Mouse (Mus musculus): Measurements from ENCODE around the gene Gpha2. TPM values are rescaled to one million over a fixed set of nuclear protein-coding genes. Genes with fewer than 3 reads are reported as not detected.

The Gpha2 gene
- polyA plus RNA-seq, 1 experiment from 2014 or later, result 3.3 TPM

GRCm38 (mm10) chr19:6243226-6243625 is 17.0 kb downstream of the Gpha2 start:
- peak overlapping the region; percentile 41; the same call in 1 of the 2 replicates for H3K9ac ChIP-seq
- H3K27me3 ChIP-seq, result no peaks in the 10 kb centered on the region
- 78% methylated on average over 5 of the region's 5 CpGs for WGBS
- no peak overlapping the region for H3K27ac ChIP-seq
- H3K4me1 ChIP-seq, result peaks cover 13% of the 10 kb centered on the region
- H3K4me3 ChIP-seq, result 0 out of 2 replicates have a peak overlapping the region, but pooled peaks have one; percentile 1
- H3K36me3 ChIP-seq, result peaks cover 44% of the 10 kb centered on the region
- ATAC-seq (ENCODE audit: insufficient number of reproducible peaks, insufficient read depth, low FRiP score, low TSS enrichment, low read depth), result no peak
- no peaks in the 10 kb centered on the region for H3K9me3 ChIP-seq
- 0 out of 2 replicates have a peak overlapping the region, but pooled peaks have one; percentile 95 for H3K4me2 ChIP-seq

- no peak overlapping the region for H3K27ac ChIP-seq
- H3K9me3 ChIP-seq, result no peaks in the 10 kb centered on the region
- H3K4me1 ChIP-seq, result peaks cover 13% of the 10 kb centered on the region
- no peak overlapping the region for H3K4me3 ChIP-seq
- ATAC-seq (ENCODE audit: insufficient number of reproducible peaks, insufficient read depth, low FRiP score, low TSS enrichment, low read depth), result no peak
- WGBS, result 53% methylated on average over 1 of the region's 1 CpGs
- peaks cover 63% of the 10 kb centered on the region for H3K36me3 ChIP-seq
- no peak overlapping the region for H3K9ac ChIP-seq
- no peaks in the 10 kb centered on the region for H3K27me3 ChIP-seq
- H3K4me2 ChIP-seq, result no peak overlapping the region
These were observed 19.6 kb downstream of the Gpha2 start for GRCm38 (mm10) chr19:6245806-6246205.

GRCm38 (mm10) chr19:6247526-6248300 is 21.5 kb downstream of the Gpha2 start:
- WGBS, result 92% methylated on average over 29 of the region's 29 CpGs
- Histone ChIP-seq H3K9me3 (no peaks in the 10 kb centered on the region), H3K9ac (no peak overlapping the region), H3K27ac (no peak overlapping the region), H3K4me1 (peaks cover 6% of the 10 kb centered on the region), H3K36me3 (peaks cover 82% of the 10 kb centered on the region), H3K4me2 (no peak overlapping the region), H3K27me3 (no peaks in the 10 kb centered on the region), H3K4me3 (no peak overlapping the region)
- ATAC-seq (ENCODE audit: insufficient number of reproducible peaks, insufficient read depth, low FRiP score, low TSS enrichment, low read depth), result no peak

DNA sequence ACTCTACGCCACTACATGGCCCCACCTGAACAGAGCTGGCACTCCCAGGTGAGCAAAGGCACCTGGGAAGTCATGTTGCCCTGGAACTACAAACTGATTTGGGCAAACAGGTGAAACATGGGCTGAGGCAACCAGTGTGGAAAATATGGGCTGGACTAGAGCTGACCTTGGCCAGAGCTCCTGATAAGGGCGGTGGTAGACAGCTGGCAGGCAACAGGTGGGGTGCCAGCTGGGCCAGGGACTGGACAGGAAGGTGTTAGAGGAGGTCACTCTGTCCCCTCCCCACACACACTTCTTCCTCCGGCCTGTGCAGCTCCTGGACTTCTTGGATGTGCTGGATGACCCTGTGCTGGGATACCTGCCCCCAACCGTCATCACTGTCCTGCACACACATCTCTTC is 26.8 kb downstream of the Gpha2 start:
- no peak overlapping the region for H3K4me2 ChIP-seq
- peaks cover 93% of the 10 kb centered on the region for H3K36me3 ChIP-seq
- no peaks in the 10 kb centered on the region for H3K27me3 ChIP-seq
- H3K4me3 ChIP-seq, result no peak overlapping the region
- no peaks in the 10 kb centered on the region for H3K4me1 ChIP-seq
- ATAC-seq (ENCODE audit: insufficient number of reproducible peaks, insufficient read depth, low FRiP score, low TSS enrichment, low read depth), result no peak
- no peaks in the 10 kb centered on the region for H3K9me3 ChIP-seq
- H3K9ac ChIP-seq, result no peak overlapping the region
- H3K27ac ChIP-seq, result no peak overlapping the region
- WGBS, result 87% methylated on average over 4 of the region's 4 CpGs

DNA sequence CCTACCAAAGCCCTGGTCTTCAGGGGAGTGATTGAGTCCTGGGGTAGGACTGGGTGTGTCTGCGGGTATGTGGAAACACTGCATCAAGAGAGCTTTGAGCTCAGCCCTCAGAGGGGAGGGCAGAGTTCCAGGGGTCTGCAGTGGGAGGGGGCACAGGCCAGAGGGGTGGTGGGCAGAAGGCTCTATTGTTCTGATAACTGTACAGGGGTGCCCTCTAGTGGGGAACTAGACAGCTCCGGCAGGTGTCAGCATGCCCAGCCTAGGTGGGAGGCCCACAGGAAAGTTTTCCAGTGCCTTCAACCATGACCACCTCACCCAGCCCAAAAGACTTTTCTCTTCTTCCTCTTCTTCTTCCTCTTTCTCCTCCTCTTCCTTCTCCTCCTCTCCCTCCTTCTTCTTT is 34.2 kb downstream of the Gpha2 start:
- Histone ChIP-seq H3K4me1 (no peaks in the 10 kb centered on the region), H3K27ac (no peak overlapping the region), H3K4me3 (no peak overlapping the region), H3K36me3 (peaks cover 68% of the 10 kb centered on the region), H3K4me2 (no peak overlapping the region), H3K27me3 (no peaks in the 10 kb centered on the region), H3K9ac (no peak overlapping the region), H3K9me3 (0 out of 2 replicates have a peak, but pooled peaks cover 2% of the 10 kb centered on the region)
- WGBS, result 72% methylated on average over 2 of the region's 2 CpGs
- no peak for ATAC-seq (ENCODE audit: insufficient number of reproducible peaks, insufficient read depth, low FRiP score, low TSS enrichment, low read depth)

- H3K36me3 ChIP-seq, result peaks cover 63% of the 10 kb centered on the region
- H3K4me3 ChIP-seq, result no peak overlapping the region
- no peaks in the 10 kb centered on the region for H3K4me1 ChIP-seq
- H3K4me2 ChIP-seq, result no peak overlapping the region
- 0 out of 2 replicates have a peak, but pooled peaks cover 2% of the 10 kb centered on the region for H3K9me3 ChIP-seq
- no peak overlapping the region for H3K27ac ChIP-seq
- H3K27me3 ChIP-seq, result no peaks in the 10 kb centered on the region
- 86% methylated on average over 4 of the region's 4 CpGs for WGBS
- no peak overlapping the region for H3K9ac ChIP-seq
- no peak for ATAC-seq (ENCODE audit: insufficient number of reproducible peaks, insufficient read depth, low FRiP score, low TSS enrichment, low read depth)
These were observed 34.8 kb downstream of the Gpha2 start for GRCm38 (mm10) chr19:6260946-6261345.

DNA sequence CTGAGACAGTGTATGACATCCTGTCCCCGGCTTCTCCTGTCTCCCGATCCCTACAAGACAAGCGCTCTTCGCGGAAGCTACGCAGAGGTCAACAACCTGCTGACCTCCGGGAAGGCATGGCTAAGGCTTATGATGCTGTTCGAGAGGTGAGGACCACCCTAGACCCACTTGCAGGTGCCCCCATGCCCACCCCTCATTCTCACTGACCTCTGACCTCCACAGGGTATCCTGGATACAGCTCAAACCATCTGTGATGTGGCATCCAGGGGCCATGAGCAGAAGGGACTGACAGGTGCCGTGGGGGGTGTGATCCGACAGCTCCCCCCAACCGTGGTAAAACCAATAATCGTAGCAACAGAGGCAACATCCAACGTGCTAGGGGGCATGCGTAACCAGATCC is 35.2 kb downstream of the Gpha2 start:
- peaks cover 58% of the 10 kb centered on the region for H3K36me3 ChIP-seq
- 92% methylated on average over 14 of the region's 14 CpGs for WGBS
- H3K27me3 ChIP-seq, result no peaks in the 10 kb centered on the region
- no peak overlapping the region for H3K4me3 ChIP-seq
- H3K27ac ChIP-seq, result no peak overlapping the region
- 0 out of 2 replicates have a peak, but pooled peaks cover 2% of the 10 kb centered on the region for H3K9me3 ChIP-seq
- no peak overlapping the region for H3K9ac ChIP-seq
- no peak for ATAC-seq (ENCODE audit: insufficient number of reproducible peaks, insufficient read depth, low FRiP score, low TSS enrichment, low read depth)
- no peak overlapping the region for H3K4me2 ChIP-seq
- H3K4me1 ChIP-seq, result no peaks in the 10 kb centered on the region

DNA sequence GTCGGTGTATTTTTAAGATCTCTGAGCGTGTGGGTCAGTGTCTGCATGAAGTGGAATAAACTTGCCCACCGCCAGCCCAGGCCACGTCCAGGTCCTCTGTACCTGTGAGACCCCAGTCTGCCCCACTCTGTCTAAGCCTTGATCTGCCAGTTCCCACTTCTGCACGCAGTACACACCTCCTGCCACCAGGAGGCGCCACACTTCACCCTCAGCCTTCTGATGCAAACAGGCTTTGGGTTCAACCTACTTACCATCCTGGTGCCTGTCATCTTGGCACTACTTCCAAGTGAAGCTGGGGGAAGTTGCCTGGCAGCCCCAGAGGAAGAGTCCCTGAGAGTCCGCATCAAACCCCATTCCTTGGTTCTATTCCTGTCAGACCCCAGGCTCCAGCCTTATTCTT is 36.0 kb downstream of the Gpha2 start:
- Histone ChIP-seq H3K4me3 (no peak overlapping the region), H3K27me3 (no peaks in the 10 kb centered on the region; the same call in 1 of the 2 replicates), H3K27ac (no peak overlapping the region), H3K9me3 (0 out of 2 replicates have a peak, but pooled peaks cover 2% of the 10 kb centered on the region), H3K4me1 (no peaks in the 10 kb centered on the region), H3K36me3 (peaks cover 50% of the 10 kb centered on the region), H3K9ac (no peak overlapping the region), H3K4me2 (no peak overlapping the region)
- ATAC-seq (ENCODE audit: insufficient number of reproducible peaks, insufficient read depth, low FRiP score, low TSS enrichment, low read depth), result no peak
- WGBS, result 63% methylated on average over 7 of the region's 7 CpGs

- H3K4me3 ChIP-seq, result no peak overlapping the region
- H3K27me3 ChIP-seq, result no peaks in the 10 kb centered on the region; the same call in 1 of the 2 replicates
- peaks cover 43% of the 10 kb centered on the region for H3K36me3 ChIP-seq
- 0 out of 2 replicates have a peak, but pooled peaks cover 2% of the 10 kb centered on the region for H3K9me3 ChIP-seq
- H3K27ac ChIP-seq, result no peak overlapping the region
- WGBS, result 87% methylated on average over 8 of the region's 8 CpGs
- no peak overlapping the region for H3K4me2 ChIP-seq
- no peak for ATAC-seq (ENCODE audit: insufficient number of reproducible peaks, insufficient read depth, low FRiP score, low TSS enrichment, low read depth)
- no peak overlapping the region for H3K9ac ChIP-seq
- H3K4me1 ChIP-seq, result no peaks in the 10 kb centered on the region
These were observed 36.8 kb downstream of the Gpha2 start for GRCm38 (mm10) chr19:6262839-6263433.

DNA sequence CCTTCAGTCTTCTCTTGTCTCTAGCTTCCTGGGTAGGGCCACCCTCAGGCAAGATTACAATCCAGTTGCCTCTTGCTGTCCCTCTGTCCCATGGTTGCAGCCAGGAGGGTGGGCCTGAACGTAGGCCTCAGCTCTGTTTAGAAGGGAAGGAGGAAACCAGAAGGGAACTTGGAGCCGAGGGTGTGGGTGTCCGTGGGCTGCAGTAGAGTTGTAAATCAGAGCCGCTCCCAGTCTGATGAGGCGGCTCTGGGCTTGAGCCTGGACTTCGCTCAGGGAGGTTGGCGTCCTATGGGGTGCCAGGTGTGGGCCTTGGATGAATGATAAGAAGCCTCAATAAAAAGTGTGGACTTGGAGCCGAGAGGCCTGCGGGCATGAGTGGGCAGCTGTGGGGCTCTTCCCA is 38.0 kb downstream of the Gpha2 start:
- H3K4me2 ChIP-seq, result no peak overlapping the region
- no peak overlapping the region for H3K27ac ChIP-seq
- 76% methylated on average over 9 of the region's 9 CpGs for WGBS
- H3K4me3 ChIP-seq, result no peak overlapping the region
- no peak for ATAC-seq (ENCODE audit: insufficient number of reproducible peaks, insufficient read depth, low FRiP score, low TSS enrichment, low read depth)
- H3K4me1 ChIP-seq, result no peaks in the 10 kb centered on the region
- no peak overlapping the region; the same call in 1 of the 2 replicates for H3K9ac ChIP-seq
- peaks cover 30% of the 10 kb centered on the region for H3K36me3 ChIP-seq
- H3K9me3 ChIP-seq, result 0 out of 2 replicates have a peak, but pooled peaks cover 2% of the 10 kb centered on the region
- H3K27me3 ChIP-seq, result no peaks in the 10 kb centered on the region; the same call in 1 of the 2 replicates

DNA sequence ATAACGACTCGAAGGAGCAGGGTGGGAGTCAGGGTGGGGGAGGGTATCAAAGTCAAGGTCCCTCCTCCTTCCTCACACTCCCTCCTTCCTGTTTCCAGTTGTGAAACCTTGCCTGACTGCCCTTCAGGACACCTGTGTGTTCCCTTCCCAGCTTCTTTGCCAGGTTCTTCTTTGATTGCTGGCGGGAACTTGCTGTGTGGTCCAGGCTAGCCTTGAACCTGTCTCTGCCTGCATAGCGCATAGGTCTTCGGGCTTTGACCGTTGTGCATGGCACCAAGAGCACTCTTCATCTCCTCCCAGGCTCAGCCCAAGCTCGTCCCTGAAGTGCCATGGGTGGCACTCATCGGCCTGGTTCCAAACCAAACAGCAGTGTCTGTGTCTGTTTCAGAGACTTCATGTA is 38.8 kb downstream of the Gpha2 start:
- H3K9ac ChIP-seq, result no peak overlapping the region
- 87% methylated on average over 8 of the region's 8 CpGs for WGBS

More for the DNA sequence above, 38.8 kb downstream of the Gpha2 start:
- H3K4me1 ChIP-seq, result no peaks in the 10 kb centered on the region
- no peak overlapping the region for H3K27ac ChIP-seq
- 0 out of 2 replicates have a peak, but pooled peaks cover 2% of the 10 kb centered on the region for H3K9me3 ChIP-seq
- H3K4me2 ChIP-seq, result no peak overlapping the region
- peaks cover 25% of the 10 kb centered on the region for H3K36me3 ChIP-seq
- H3K4me3 ChIP-seq, result no peak overlapping the region
- ATAC-seq (ENCODE audit: insufficient number of reproducible peaks, insufficient read depth, low FRiP score, low TSS enrichment, low read depth), result no peak
- H3K27me3 ChIP-seq, result no peaks in the 10 kb centered on the region; the same call in 1 of the 2 replicates
